Mouse (Mus musculus): Measurements from ENCODE around the gene Plbd2.

DNA sequence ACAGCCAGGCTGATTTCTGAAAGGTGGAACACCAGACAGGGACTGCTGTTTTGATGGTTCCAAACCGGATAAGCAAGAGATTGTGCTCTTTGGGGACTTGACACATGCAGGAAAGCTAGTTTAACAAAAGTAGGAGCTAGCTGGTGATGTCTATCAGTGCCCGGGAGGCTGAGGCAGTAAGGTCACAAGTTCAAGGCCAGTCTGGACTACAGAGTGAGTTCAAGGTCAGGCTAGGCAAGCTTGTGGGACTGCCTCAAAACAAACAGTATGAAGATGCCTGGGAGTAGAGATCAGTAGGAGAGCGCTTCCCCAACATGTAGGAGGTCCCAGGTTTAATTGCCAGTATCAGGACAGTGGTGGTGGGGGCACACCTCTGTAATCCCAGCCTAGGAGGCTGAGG is 6.4 kb downstream of the Plbd2 start:
- no peak for TF ChIP-seq CTCF (conservative IDR thresholded peaks at IDR 0.05; ENCODE audit: low read length)
- no peak for TF ChIP-seq POU5F1 (IDR thresholded peaks at IDR 0.05; ENCODE audit: borderline replicate concordance, low read length)

Measured in E14TG2a.4 (cell line).